Mouse (Mus musculus): ENCODE measurements around the gene Trim14. TPM values are rescaled to one million over a fixed set of nuclear protein-coding genes. Genes with fewer than 3 reads are reported as not detected.

Gene Trim14
- polyA plus RNA-seq, 1 experiment from 2014 or later = 1.5 TPM

GRCm38 (mm10) chr4:46543366-46544050 is 7.6 kb upstream of the Trim14 start:
- H3K4me1 ChIP-seq = no peaks in the 10 kb centered on the region
- no peak overlapping the region for H3K4me3 ChIP-seq (replicated peaks)
- peaks cover 15% of the 10 kb centered on the region for H3K36me3 ChIP-seq
- H3K27me3 ChIP-seq (replicated peaks) = 0 out of 2 replicates have a peak, but pooled peaks cover 3% of the 10 kb centered on the region
- no peaks in the 10 kb centered on the region for H3K9me3 ChIP-seq (replicated peaks)
- H3K27ac ChIP-seq (replicated peaks) = no peak overlapping the region
- ATAC-seq (ENCODE audit: low FRiP score) = no peak
- WGBS = 90% methylated on average over 13 of the region's 13 CpGs
- no peak overlapping the region for H3K9ac ChIP-seq (replicated peaks)
- H3K4me2 ChIP-seq = no peak overlapping the region

- no peak overlapping the region for H3K4me3 ChIP-seq (replicated peaks)
Observed at GRCm38 (mm10) chr4:46541707-46542106, 5.8 kb upstream of the Trim14 start.

GRCm38 (mm10) chr4:46539167-46539566 is 3.2 kb upstream of the Trim14 start:
- Histone ChIP-seq H3K4me3 (replicated peaks) (no peak overlapping the region), H3K27me3 (replicated peaks) (peaks cover 39% of the 10 kb centered on the region), H3K27ac (replicated peaks) (no peak overlapping the region), H3K36me3 (peaks cover 9% of the 10 kb centered on the region; the same call in 1 of the 2 replicates), H3K4me1 (peaks cover 22% of the 10 kb centered on the region), H3K9ac (replicated peaks) (no peak overlapping the region), H3K9me3 (replicated peaks) (no peaks in the 10 kb centered on the region), H3K4me2 (no peak overlapping the region)
- ATAC-seq (ENCODE audit: low FRiP score) = no peak
- WGBS = 59% methylated on average over 9 of the region's 9 CpGs

More at GRCm38 (mm10) chr4:46541707-46542106, 5.8 kb upstream of the Trim14 start:
- Histone ChIP-seq H3K27ac (replicated peaks) (no peak overlapping the region), H3K9me3 (replicated peaks) (no peaks in the 10 kb centered on the region), H3K36me3 (peaks cover 12% of the 10 kb centered on the region; the same call in 1 of the 2 replicates), H3K4me1 (no peaks in the 10 kb centered on the region), H3K27me3 (replicated peaks) (peaks cover 15% of the 10 kb centered on the region), H3K4me2 (no peak overlapping the region), H3K9ac (replicated peaks) (no peak overlapping the region)
- no peak for ATAC-seq (ENCODE audit: low FRiP score)
- 41% methylated on average over 9 of the region's 9 CpGs for WGBS

GRCm38 (mm10) chr4:46535094-46535830 is 679 bp downstream of the Trim14 start:
- Histone ChIP-seq H3K9me3 (replicated peaks) (no peaks in the 10 kb centered on the region), H3K4me1 (peaks cover 26% of the 10 kb centered on the region), H3K4me2 (peak overlapping the region; percentile 70), H3K36me3 (peaks cover 9% of the 10 kb centered on the region; the same call in 1 of the 2 replicates), H3K27me3 (replicated peaks) (peaks cover 56% of the 10 kb centered on the region), H3K4me3 (replicated peaks) (peak overlapping the region; percentile 46), H3K27ac (replicated peaks) (no peak overlapping the region), H3K9ac (replicated peaks) (peak overlapping the region; percentile 44)
- WGBS = 7% methylated on average over 16 of the region's 16 CpGs
- no peak for ATAC-seq (ENCODE audit: low FRiP score)

- Histone ChIP-seq H3K27ac (replicated peaks) (no peak overlapping the region), H3K4me3 (replicated peaks) (peak overlapping the region; percentile 34), H3K36me3 (peaks cover 5% of the 10 kb centered on the region; the same call in 1 of the 2 replicates), H3K9me3 (replicated peaks) (no peaks in the 10 kb centered on the region), H3K4me2 (peak overlapping the region; percentile 70), H3K27me3 (replicated peaks) (peaks cover 55% of the 10 kb centered on the region), H3K4me1 (peaks cover 26% of the 10 kb centered on the region), H3K9ac (replicated peaks) (peak overlapping the region; percentile 40)
- ATAC-seq (ENCODE audit: low FRiP score) = peak; percentile 69
- WGBS = 9% methylated on average over 29 of the region's 29 CpGs
Observed at GRCm38 (mm10) chr4:46533934-46534720, 1.8 kb downstream of the Trim14 start.

DNA sequence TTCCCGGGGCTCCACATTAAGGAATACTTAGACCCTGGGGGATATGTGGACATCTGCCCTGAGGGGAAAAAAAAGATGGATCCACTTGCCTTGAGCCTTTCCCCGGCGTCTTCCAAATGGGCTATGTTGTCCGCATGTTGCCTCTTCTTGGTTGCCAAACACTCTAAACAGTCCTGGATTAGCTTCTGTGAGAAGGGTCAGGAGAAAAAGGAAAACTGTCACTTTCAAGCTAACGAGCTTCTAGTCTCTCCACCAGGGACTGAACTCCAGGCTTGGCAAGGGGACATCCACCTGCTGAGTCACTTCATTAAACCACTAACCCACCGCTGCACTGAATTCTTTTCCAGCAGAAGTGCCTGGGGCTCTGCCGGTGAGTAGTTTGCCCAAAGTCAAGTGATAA is 3.0 kb downstream of the Trim14 start:
- Histone ChIP-seq H3K4me3 (replicated peaks) (no peak overlapping the region), H3K36me3 (no peaks in the 10 kb centered on the region; the same call in 1 of the 2 replicates), H3K9ac (replicated peaks) (no peak overlapping the region), H3K4me2 (no peak overlapping the region), H3K9me3 (replicated peaks) (no peaks in the 10 kb centered on the region), H3K27ac (replicated peaks) (no peak overlapping the region), H3K27me3 (replicated peaks) (peaks cover 54% of the 10 kb centered on the region), H3K4me1 (peaks cover 26% of the 10 kb centered on the region)
- no peak for ATAC-seq (ENCODE audit: low FRiP score)
- WGBS = 83% methylated on average over 7 of the region's 7 CpGs

GRCm38 (mm10) chr4:46532511-46532910 is 3.4 kb downstream of the Trim14 start:
- Histone ChIP-seq H3K36me3 (no peaks in the 10 kb centered on the region), H3K4me3 (replicated peaks) (no peak overlapping the region), H3K9ac (replicated peaks) (no peak overlapping the region), H3K4me1 (peaks cover 26% of the 10 kb centered on the region), H3K9me3 (replicated peaks) (no peaks in the 10 kb centered on the region), H3K4me2 (no peak overlapping the region), H3K27me3 (replicated peaks) (peaks cover 50% of the 10 kb centered on the region), H3K27ac (replicated peaks) (no peak overlapping the region)
- WGBS = 83% methylated on average over 2 of the region's 2 CpGs
- ATAC-seq (ENCODE audit: low FRiP score) = no peak

- no peak overlapping the region for H3K9ac ChIP-seq (replicated peaks)
- peaks cover 25% of the 10 kb centered on the region for H3K27me3 ChIP-seq (replicated peaks)
- no peak overlapping the region for H3K4me2 ChIP-seq
- no peaks in the 10 kb centered on the region for H3K9me3 ChIP-seq (replicated peaks)
- peaks cover 14% of the 10 kb centered on the region for H3K4me1 ChIP-seq
- WGBS = 50% methylated on average over 7 of the region's 7 CpGs
- H3K36me3 ChIP-seq = no peaks in the 10 kb centered on the region
- no peak overlapping the region for H3K4me3 ChIP-seq (replicated peaks)
- ATAC-seq (ENCODE audit: low FRiP score) = no peak
- no peak overlapping the region for H3K27ac ChIP-seq (replicated peaks)
Observed at GRCm38 (mm10) chr4:46529722-46530121, 6.2 kb downstream of the Trim14 start.

DNA sequence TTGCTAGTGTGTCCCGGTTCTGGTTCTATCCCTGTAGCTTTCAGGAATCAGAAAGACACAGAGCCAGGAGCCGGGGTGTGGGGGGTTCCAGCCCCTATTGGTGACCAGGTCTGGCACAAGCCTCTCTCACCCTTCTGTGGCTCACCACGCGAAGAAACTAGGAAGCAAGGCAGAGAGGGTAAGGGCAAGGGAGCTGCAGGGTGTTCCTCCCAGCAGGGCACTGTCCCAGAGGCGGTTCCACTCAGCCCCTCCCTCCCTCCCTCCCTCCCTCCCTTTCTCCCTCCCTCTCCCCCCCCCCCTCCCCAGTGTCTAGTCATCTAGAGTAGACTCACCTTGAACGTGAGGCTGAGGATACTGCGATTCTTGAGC is 8.4 kb downstream of the Trim14 start:
- H3K27ac ChIP-seq (replicated peaks) = no peak overlapping the region
- peak overlapping the region; percentile 20 for H3K4me3 ChIP-seq (replicated peaks)
- H3K4me2 ChIP-seq = peak overlapping the region; percentile 51
- H3K9ac ChIP-seq (replicated peaks) = 0 out of 2 replicates have a peak overlapping the region, but pooled peaks have one; percentile 26
- no peak for ATAC-seq (ENCODE audit: low FRiP score)
- H3K36me3 ChIP-seq = no peaks in the 10 kb centered on the region
- H3K4me1 ChIP-seq = peaks cover 4% of the 10 kb centered on the region; the same call in 1 of the 2 replicates
- H3K27me3 ChIP-seq (replicated peaks) = peaks cover 4% of the 10 kb centered on the region; the same call in 1 of the 2 replicates
- H3K9me3 ChIP-seq (replicated peaks) = no peaks in the 10 kb centered on the region
- WGBS = under 1% methylated on average over 6 of the region's 7 CpGs

- H3K27ac ChIP-seq (replicated peaks) = no peak overlapping the region
- H3K9ac ChIP-seq (replicated peaks) = 0 out of 2 replicates have a peak overlapping the region, but pooled peaks have one; percentile 26
- H3K27me3 ChIP-seq (replicated peaks) = 0 out of 2 replicates have a peak, but pooled peaks cover 2% of the 10 kb centered on the region
- peaks cover 4% of the 10 kb centered on the region; the same call in 1 of the 2 replicates for H3K4me1 ChIP-seq
- ATAC-seq (ENCODE audit: low FRiP score) = no peak
- WGBS = 36% methylated on average over 17 of the region's 17 CpGs
- no peaks in the 10 kb centered on the region for H3K9me3 ChIP-seq (replicated peaks)
- H3K4me3 ChIP-seq (replicated peaks) = peak overlapping the region; percentile 20
- peak overlapping the region; percentile 51 for H3K4me2 ChIP-seq
- H3K36me3 ChIP-seq = no peaks in the 10 kb centered on the region
Observed at GRCm38 (mm10) chr4:46526798-46527557, 9.0 kb downstream of the Trim14 start.

GRCm38 (mm10) chr4:46526226-46526625 is 9.7 kb downstream of the Trim14 start:
- Histone ChIP-seq H3K9me3 (replicated peaks) (no peaks in the 10 kb centered on the region), H3K27me3 (replicated peaks) (0 out of 2 replicates have a peak, but pooled peaks cover 2% of the 10 kb centered on the region), H3K9ac (replicated peaks) (no peak overlapping the region), H3K27ac (replicated peaks) (no peak overlapping the region), H3K36me3 (no peaks in the 10 kb centered on the region), H3K4me1 (peaks cover 4% of the 10 kb centered on the region; the same call in 1 of the 2 replicates), H3K4me2 (no peak overlapping the region), H3K4me3 (replicated peaks) (no peak overlapping the region)
- WGBS = 88% methylated on average over 3 of the region's 3 CpGs
- no peak for ATAC-seq (ENCODE audit: low FRiP score)
